Mouse (Mus musculus): ENCODE measurements around the gene Heatr5a. TPM values are rescaled to one million over a fixed set of nuclear protein-coding genes. Genes with fewer than 3 reads are reported as not detected.

Heatr5a gene
- polyA plus RNA-seq, 1 experiment from 2014 or later = 12.8 TPM

DNA sequence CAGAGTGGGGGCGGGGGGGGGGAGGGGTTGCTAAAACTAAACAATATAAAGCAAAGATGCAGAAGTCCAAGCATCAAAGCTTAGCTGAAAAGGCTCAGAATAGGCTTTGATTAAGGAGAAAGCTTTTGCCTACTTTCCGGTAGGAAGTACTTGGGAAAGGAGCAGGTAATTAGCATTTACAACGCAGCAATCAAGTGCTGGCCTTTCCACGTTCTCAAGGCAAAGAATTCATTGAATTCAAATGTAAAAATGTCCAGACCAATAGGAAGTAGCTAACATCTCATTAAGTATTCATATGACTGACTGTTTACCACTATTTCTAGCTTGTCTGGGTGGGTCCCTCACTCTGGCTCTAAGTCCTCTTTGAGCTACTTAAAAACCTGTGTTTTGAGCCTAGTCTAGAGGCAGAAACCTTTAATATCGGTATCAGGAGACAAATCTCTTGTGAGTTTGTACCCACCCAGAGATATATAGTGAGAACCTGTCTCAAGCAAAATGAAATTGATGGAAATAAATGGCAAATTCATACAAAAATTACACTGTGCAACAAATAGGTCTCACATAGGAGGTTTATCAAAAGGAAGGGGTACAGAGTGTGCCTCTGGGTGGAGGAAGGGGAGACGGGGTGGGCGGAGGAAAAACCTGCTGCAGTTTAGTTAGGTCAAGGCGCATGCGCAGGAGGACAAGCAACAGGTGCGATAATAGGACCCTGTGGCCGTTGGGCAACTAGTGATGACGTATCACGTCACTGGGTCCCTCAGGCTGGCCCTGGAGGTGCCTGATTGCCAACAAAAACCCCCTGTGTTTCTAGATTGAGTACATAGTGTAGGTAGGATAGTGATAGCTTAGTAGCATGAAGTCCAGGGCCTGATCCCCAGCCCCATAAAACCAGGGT lies 112.7 kb downstream of the Heatr5a start:
- 76% methylated on average over 13 of the region's 13 CpGs for WGBS

DNA sequence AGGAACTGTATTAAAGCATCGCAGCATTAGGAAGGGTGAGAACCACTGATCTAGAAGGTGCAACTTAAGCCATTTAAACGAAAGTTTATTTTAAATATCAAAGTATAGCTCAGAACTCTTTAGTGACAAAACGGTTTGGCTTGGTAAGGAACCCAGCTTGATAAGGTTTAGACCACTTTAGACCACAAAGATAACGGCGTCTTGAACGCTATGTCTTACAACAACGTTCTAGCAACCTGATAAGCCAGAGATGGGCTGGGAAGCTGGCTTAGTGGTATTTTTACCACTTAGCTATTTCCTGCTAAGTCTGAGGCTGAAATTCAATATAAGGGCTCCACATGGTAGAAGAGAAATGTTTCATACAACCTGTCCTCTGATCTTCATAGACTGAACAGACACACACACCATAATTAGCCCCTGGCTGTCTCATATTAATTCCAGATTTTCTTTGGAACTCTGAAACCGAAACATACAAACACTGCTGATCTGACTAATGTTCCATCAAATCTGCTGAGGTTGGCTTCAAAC lies 114.3 kb downstream of the Heatr5a start:
- Histone ChIP-seq H3K27ac (ENCODE audit: low read length) (no peak overlapping the region), H3K9ac (ENCODE audit: low read length) (no peak overlapping the region), H3K27me3 (ENCODE audit: control insufficient read depth, insufficient read depth, low read length) (no peaks in the 10 kb centered on the region), H3K36me3 (ENCODE audit: control insufficient read depth, insufficient read depth, low read length) (no peaks in the 10 kb centered on the region), H3K4me3 (replicated peaks; ENCODE audit: low read length) (no peak overlapping the region), H3K9me3 (replicated peaks; ENCODE audit: control insufficient read depth, low read length) (no peaks in the 10 kb centered on the region), H3K4me2 (ENCODE audit: low read depth, low read length) (no peak overlapping the region), H3K4me1 (ENCODE audit: control insufficient read depth, insufficient read depth, low read length) (no peaks in the 10 kb centered on the region)
- ATAC-seq (ENCODE audit: insufficient read depth, low FRiP score) = no peak
- WGBS = 73% methylated on average over 8 of the region's 8 CpGs

More for the DNA sequence above, 112.7 kb downstream of the Heatr5a start:
- Histone ChIP-seq H3K27ac (ENCODE audit: low read length) (no peak overlapping the region), H3K4me3 (replicated peaks; ENCODE audit: low read length) (no peak overlapping the region), H3K4me2 (ENCODE audit: low read depth, low read length) (no peak overlapping the region), H3K9ac (ENCODE audit: low read length) (no peak overlapping the region), H3K4me1 (ENCODE audit: control insufficient read depth, insufficient read depth, low read length) (no peaks in the 10 kb centered on the region), H3K9me3 (replicated peaks; ENCODE audit: control insufficient read depth, low read length) (no peaks in the 10 kb centered on the region), H3K27me3 (ENCODE audit: control insufficient read depth, insufficient read depth, low read length) (no peaks in the 10 kb centered on the region), H3K36me3 (ENCODE audit: control insufficient read depth, insufficient read depth, low read length) (no peaks in the 10 kb centered on the region)
- ATAC-seq (ENCODE audit: insufficient read depth, low FRiP score) = no peak

DNA sequence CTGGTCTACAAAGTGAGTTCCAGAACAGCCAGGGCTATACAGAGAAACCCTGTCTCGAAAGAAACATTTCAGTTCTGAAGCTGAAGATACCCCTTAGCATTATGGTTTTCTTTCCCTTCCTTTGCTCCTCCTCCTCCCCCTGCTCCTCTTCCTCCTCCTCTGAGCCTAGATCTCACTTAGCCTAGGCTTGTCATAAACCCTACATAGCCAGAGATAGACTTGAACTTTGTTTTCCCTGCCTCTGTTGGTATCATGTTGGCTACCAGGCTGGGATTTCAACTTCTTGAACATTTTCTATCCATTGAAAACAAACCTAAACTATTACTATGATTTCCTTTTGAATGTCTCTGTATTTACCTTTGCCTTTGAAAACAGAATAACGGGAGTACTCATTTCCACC lies 115.2 kb downstream of the Heatr5a start:
- Histone ChIP-seq H3K9me3 (replicated peaks; ENCODE audit: control insufficient read depth, low read length) (no peaks in the 10 kb centered on the region), H3K4me2 (ENCODE audit: low read depth, low read length) (no peak overlapping the region), H3K27me3 (ENCODE audit: control insufficient read depth, insufficient read depth, low read length) (no peaks in the 10 kb centered on the region), H3K4me3 (replicated peaks; ENCODE audit: low read length) (no peak overlapping the region), H3K36me3 (ENCODE audit: control insufficient read depth, insufficient read depth, low read length) (no peaks in the 10 kb centered on the region), H3K27ac (ENCODE audit: low read length) (no peak overlapping the region), H3K4me1 (ENCODE audit: control insufficient read depth, insufficient read depth, low read length) (no peaks in the 10 kb centered on the region), H3K9ac (ENCODE audit: low read length) (no peak overlapping the region)
- 80% methylated on average over 2 of the region's 2 CpGs for WGBS
- ATAC-seq (ENCODE audit: insufficient read depth, low FRiP score) = no peak

DNA sequence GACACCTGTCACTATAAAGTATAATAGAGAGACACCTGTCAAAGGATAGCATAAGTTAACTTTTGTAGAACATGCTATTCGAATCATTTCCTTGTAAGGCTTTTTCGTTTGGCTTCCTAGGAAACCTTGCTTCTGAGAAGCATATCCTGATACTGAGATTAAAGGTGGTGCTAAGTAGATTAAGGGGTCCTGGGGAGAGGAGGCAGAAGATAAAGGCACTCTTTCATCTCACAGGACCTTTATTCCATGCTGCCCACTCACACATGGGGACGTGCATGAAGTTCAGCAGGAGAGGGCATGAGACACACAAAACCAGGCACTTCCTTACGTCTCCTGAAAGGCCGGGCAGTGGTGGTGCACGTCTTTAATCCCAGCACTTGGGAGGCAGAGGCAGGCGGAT lies 115.7 kb downstream of the Heatr5a start:
- ATAC-seq (ENCODE audit: insufficient read depth, low FRiP score) = no peak
- 70% methylated on average over 7 of the region's 7 CpGs for WGBS
- H3K4me3 ChIP-seq (replicated peaks; ENCODE audit: low read length) = no peak overlapping the region

DNA sequence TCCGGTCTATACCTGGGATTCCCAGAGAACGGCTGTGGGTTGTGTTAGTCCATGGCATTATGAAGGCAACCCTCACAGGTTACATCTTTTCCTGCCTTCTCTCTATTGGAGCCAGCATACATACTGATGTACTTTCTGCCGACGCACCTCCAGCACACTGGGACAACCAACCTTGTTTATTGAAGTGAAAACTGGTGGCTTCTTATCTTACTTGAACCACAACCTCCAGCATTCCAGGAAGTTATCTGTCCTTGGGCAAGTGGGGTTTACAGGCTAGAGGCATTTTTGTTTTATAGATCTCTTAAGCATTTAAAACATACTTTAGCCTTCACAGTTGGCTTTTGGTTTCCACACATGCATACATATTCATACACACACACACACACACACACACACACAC lies 119.5 kb downstream of the Heatr5a start:
- H3K4me2 ChIP-seq (ENCODE audit: low read depth, low read length) = no peak overlapping the region
- no peaks in the 10 kb centered on the region for H3K4me1 ChIP-seq (ENCODE audit: control insufficient read depth, insufficient read depth, low read length)
- no peaks in the 10 kb centered on the region for H3K36me3 ChIP-seq (ENCODE audit: control insufficient read depth, insufficient read depth, low read length)
- ATAC-seq (ENCODE audit: insufficient read depth, low FRiP score) = no peak
- H3K27ac ChIP-seq (ENCODE audit: low read length) = no peak overlapping the region
- H3K9me3 ChIP-seq (replicated peaks; ENCODE audit: control insufficient read depth, low read length) = no peaks in the 10 kb centered on the region
- no peak overlapping the region for H3K9ac ChIP-seq (ENCODE audit: low read length)
- no peak overlapping the region for H3K4me3 ChIP-seq (replicated peaks; ENCODE audit: low read length)
- 78% methylated on average over 4 of the region's 4 CpGs for WGBS
- H3K27me3 ChIP-seq (ENCODE audit: control insufficient read depth, insufficient read depth, low read length) = no peaks in the 10 kb centered on the region

More for the DNA sequence above, 115.7 kb downstream of the Heatr5a start:
- Histone ChIP-seq H3K4me2 (ENCODE audit: low read depth, low read length) (no peak overlapping the region), H3K9ac (ENCODE audit: low read length) (no peak overlapping the region), H3K4me1 (ENCODE audit: control insufficient read depth, insufficient read depth, low read length) (no peaks in the 10 kb centered on the region), H3K27ac (ENCODE audit: low read length) (no peak overlapping the region), H3K27me3 (ENCODE audit: control insufficient read depth, insufficient read depth, low read length) (no peaks in the 10 kb centered on the region), H3K36me3 (ENCODE audit: control insufficient read depth, insufficient read depth, low read length) (no peaks in the 10 kb centered on the region), H3K9me3 (replicated peaks; ENCODE audit: control insufficient read depth, low read length) (no peaks in the 10 kb centered on the region)

DNA sequence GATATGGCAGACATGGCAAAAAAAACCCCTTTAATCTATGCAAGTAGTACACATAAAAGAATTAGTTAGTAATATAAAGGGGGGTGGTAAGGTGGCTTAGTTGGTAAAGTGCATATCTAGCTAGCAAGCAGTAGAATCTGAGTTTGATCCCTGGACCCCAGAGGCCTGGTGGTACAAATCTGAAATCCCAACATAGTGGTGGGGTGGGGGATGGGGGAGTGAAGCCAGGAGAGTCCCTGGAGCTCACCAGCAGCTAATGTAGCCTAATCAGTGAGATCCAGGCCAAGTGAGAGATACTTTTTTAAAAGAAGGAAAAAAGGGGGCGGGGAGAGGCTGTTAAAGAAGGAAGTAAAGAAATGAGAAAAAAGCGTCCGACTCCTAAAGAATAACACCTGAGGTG lies 120.0 kb downstream of the Heatr5a start:
- ATAC-seq (ENCODE audit: insufficient read depth, low FRiP score) = no peak
- peaks cover under 1% of the 10 kb centered on the region; the same call in 1 of the 2 replicates for H3K4me1 ChIP-seq (ENCODE audit: control insufficient read depth, insufficient read depth, low read length)
- H3K27me3 ChIP-seq (ENCODE audit: control insufficient read depth, insufficient read depth, low read length) = no peaks in the 10 kb centered on the region
- no peak overlapping the region for H3K9ac ChIP-seq (ENCODE audit: low read length)
- no peaks in the 10 kb centered on the region for H3K36me3 ChIP-seq (ENCODE audit: control insufficient read depth, insufficient read depth, low read length)
- H3K4me3 ChIP-seq (replicated peaks; ENCODE audit: low read length) = no peak overlapping the region
- H3K4me2 ChIP-seq (ENCODE audit: low read depth, low read length) = no peak overlapping the region
- H3K27ac ChIP-seq (ENCODE audit: low read length) = no peak overlapping the region
- 86% methylated on average over 3 of the region's 3 CpGs for WGBS
- H3K9me3 ChIP-seq (replicated peaks; ENCODE audit: control insufficient read depth, low read length) = no peaks in the 10 kb centered on the region

DNA sequence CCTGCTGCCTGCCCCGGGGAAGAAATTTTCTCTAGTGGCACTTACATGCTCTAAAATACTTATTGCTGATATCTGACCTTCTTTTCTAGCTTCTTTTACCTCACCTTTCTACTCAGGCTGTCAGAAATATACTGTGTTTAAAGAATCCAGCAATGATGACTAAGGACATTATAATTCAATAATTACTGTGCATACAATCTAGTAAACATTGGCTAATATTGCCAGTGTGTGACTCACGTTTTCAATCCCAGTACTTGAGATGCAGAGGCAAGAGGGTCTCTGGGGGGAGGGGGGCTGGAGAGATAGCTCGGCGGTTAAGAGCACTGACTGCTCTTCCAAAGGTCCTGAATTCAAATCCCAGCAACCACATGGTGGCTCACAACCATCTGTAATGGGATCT lies 120.8 kb downstream of the Heatr5a start:
- 75% methylated on average over 4 of the region's 4 CpGs for WGBS
- H3K4me3 ChIP-seq (replicated peaks; ENCODE audit: low read length) = no peak overlapping the region
- H3K27ac ChIP-seq (ENCODE audit: low read length) = no peak overlapping the region
- H3K36me3 ChIP-seq (ENCODE audit: control insufficient read depth, insufficient read depth, low read length) = no peaks in the 10 kb centered on the region
- no peak overlapping the region for H3K9ac ChIP-seq (ENCODE audit: low read length)
- H3K27me3 ChIP-seq (ENCODE audit: control insufficient read depth, insufficient read depth, low read length) = no peaks in the 10 kb centered on the region
- H3K9me3 ChIP-seq (replicated peaks; ENCODE audit: control insufficient read depth, low read length) = no peaks in the 10 kb centered on the region
- H3K4me1 ChIP-seq (ENCODE audit: control insufficient read depth, insufficient read depth, low read length) = peaks cover 3% of the 10 kb centered on the region; the same call in 1 of the 2 replicates
- ATAC-seq (ENCODE audit: insufficient read depth, low FRiP score) = no peak
- no peak overlapping the region for H3K4me2 ChIP-seq (ENCODE audit: low read depth, low read length)

DNA sequence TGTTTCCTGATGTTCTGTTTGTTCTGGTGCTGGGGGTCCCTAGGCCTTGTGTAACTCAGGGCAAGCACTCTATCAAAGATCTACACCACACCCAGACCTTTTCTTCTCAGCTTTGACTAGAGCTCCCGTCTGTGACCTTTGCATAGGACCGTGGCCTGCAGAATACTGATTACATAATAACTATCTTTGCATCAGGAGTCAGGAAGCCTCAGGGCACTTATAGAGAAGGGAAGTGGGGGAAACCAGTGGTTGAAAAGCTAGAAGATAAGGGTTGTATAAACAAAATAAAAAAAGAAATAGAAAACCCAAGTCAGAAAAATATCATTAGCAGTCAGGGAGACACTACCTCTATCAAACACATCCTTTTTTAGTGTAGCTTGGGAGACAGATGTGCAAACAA lies 121.2 kb downstream of the Heatr5a start:
- Histone ChIP-seq H3K27me3 (ENCODE audit: control insufficient read depth, insufficient read depth, low read length) (no peaks in the 10 kb centered on the region), H3K4me3 (replicated peaks; ENCODE audit: low read length) (no peak overlapping the region), H3K9me3 (replicated peaks; ENCODE audit: control insufficient read depth, low read length) (no peaks in the 10 kb centered on the region), H3K27ac (ENCODE audit: low read length) (no peak overlapping the region), H3K36me3 (ENCODE audit: control insufficient read depth, insufficient read depth, low read length) (no peaks in the 10 kb centered on the region), H3K4me2 (ENCODE audit: low read depth, low read length) (no peak overlapping the region), H3K9ac (ENCODE audit: low read length) (no peak overlapping the region), H3K4me1 (ENCODE audit: control insufficient read depth, insufficient read depth, low read length) (peaks cover 3% of the 10 kb centered on the region; the same call in 1 of the 2 replicates)
- ATAC-seq (ENCODE audit: insufficient read depth, low FRiP score) = no peak
- 66% methylated on average over 2 of the region's 2 CpGs for WGBS

DNA sequence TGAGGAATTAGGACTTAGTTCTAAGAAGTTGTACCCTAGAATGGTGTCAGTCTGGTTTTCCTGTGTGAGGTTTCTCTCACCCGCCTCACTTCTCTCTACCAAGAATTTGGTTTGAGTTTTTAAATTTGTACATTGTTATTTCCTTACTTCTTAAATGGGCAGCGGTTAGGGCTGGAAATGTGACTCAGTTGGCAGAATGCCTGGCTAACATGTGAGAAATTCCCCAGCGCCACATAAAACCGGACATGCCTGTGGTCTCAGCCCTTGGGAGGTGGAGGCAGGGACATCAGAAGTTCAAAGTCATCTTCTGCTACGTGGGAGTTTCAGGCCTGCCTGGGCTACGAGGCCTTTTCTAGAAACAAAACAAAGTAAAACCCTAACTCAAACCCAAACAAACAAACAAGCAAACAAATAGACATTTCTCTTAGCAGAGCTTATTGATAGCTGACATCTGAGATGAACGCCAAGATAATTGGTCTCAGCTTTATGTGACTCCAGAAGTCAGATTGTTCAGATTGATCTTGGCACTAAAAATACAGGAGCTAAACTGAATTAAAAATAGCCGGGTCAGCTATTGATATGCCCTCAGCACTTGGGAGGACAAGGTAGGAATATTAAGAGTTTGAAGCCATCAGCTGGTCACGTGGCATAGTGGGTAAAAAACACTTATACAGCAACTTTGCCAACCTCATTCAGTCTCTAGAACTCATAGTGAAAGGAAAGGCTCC lies 123.0 kb downstream of the Heatr5a start:
- H3K4me3 ChIP-seq (replicated peaks; ENCODE audit: low read length) = no peak overlapping the region
- no peak for ATAC-seq (ENCODE audit: insufficient read depth, low FRiP score)
- 78% methylated on average over 9 of the region's 9 CpGs for WGBS
- H3K4me1 ChIP-seq (ENCODE audit: control insufficient read depth, insufficient read depth, low read length) = peaks cover 18% of the 10 kb centered on the region
- H3K36me3 ChIP-seq (ENCODE audit: control insufficient read depth, insufficient read depth, low read length) = no peaks in the 10 kb centered on the region
- no peak overlapping the region for H3K4me2 ChIP-seq (ENCODE audit: low read depth, low read length)
- H3K27ac ChIP-seq (ENCODE audit: low read length) = no peak overlapping the region
- no peaks in the 10 kb centered on the region for H3K27me3 ChIP-seq (ENCODE audit: control insufficient read depth, insufficient read depth, low read length)
- no peak overlapping the region for H3K9ac ChIP-seq (ENCODE audit: low read length)
- H3K9me3 ChIP-seq (replicated peaks; ENCODE audit: control insufficient read depth, low read length) = no peaks in the 10 kb centered on the region
